Mouse (Mus musculus) myocyte (in vitro differentiated cells): ENCODE measurements around the gene Uvrag.

Experiments
- E2F4 ChIP-seq: IDR thresholded peaks from one replicate; pipeline ENCODE4 v1.6.1; 2011; ENCODE audit warnings: mild to moderate bottlenecking, control low read depth, moderate library complexity; ENCODE audit not compliant: insufficient read depth
- MAX ChIP-seq: IDR thresholded peaks from one replicate; pipeline ENCODE4 v1.6.1; 2011; ENCODE audit warnings: low read depth, mild to moderate bottlenecking, control low read depth
- MYOD1 ChIP-seq, 3 experiments: IDR thresholded peaks; one replicate each; pipeline ENCODE4 v1.6.1; 2011; ENCODE audit warnings: control low read depth in 2 of 3, low read depth in 2 of 3, mild to moderate bottlenecking in 2 of 3, moderate library complexity in 1 of 3; ENCODE audit not compliant: insufficient read length in 2 of 3, control insufficient read depth in 1 of 3
- MYOG ChIP-seq, 3 experiments: IDR thresholded peaks; one replicate each; pipeline ENCODE4 v1.6.1; 2011; ENCODE audit warnings: control low read depth in 2 of 3, low read depth in 2 of 3, mild to moderate bottlenecking in 2 of 3; ENCODE audit not compliant: insufficient read length in 2 of 3, control insufficient read depth in 1 of 3, insufficient read depth in 1 of 3
- POLR2A ChIP-seq: IDR thresholded peaks from one replicate; pipeline ENCODE4 v1.6.1; 2011; ENCODE audit warnings: low read depth, mild to moderate bottlenecking, control low read depth, moderate library complexity; ENCODE audit not compliant: insufficient read length
- POLR2AphosphoS2 ChIP-seq: IDR thresholded peaks from one replicate; pipeline ENCODE4 v1.6.1; 2011; ENCODE audit warnings: low read depth, control low read depth; ENCODE audit not compliant: insufficient read length
- USF1 ChIP-seq: IDR thresholded peaks from one replicate; pipeline ENCODE4 v1.6.1; 2011; ENCODE audit warnings: low read depth, mild to moderate bottlenecking, control low read depth, moderate library complexity

- TF ChIP-seq USF1 (no peak), MYOD1 (IDR thresholded peaks at IDR 0.05; ENCODE audit: control insufficient read depth in 1 of 3, insufficient read length in 2 of 3, low read depth in 2 of 3) (no peak), MAX (no peak), POLR2A (no peak), E2F4 (no peak), MYOG (IDR thresholded peaks at IDR 0.05; ENCODE audit: control insufficient read depth in 1 of 3, insufficient read depth in 1 of 3, insufficient read length in 2 of 3, low read depth in 2 of 3) (no peak), POLR2AphosphoS2 (no peak)
Measured at GRCm38 (mm10) chr7:99183751-99184150, 42.8 kb upstream of the Uvrag start.
